Mouse (Mus musculus): ENCODE results near the gene Gm20896. TPM values are rescaled to one million over a fixed set of nuclear protein-coding genes. Genes with fewer than 3 reads are reported as not detected.
"Not testable (repeated sequence)": the region's sequence is repeated elsewhere in the genome, so short reads cannot be mapped to it uniquely, and the experiment has no call there.

Gene Gm20896
- total RNA-seq (2014; rRNA removed) (not detected in 2 replicates), polyA plus RNA-seq (2015; fragmentation: Nextera tagmentation; extraction: Ambion mirVana) (not detected in 2 replicates)

- not testable (repeated sequence) for DNase-seq; H3K9ac ChIP-seq; ATAC-seq; H3K27me3 ChIP-seq (ENCODE audit: insufficient read depth, low read length); H3K4me1 ChIP-seq (ENCODE audit: insufficient read depth); H3K4me2 ChIP-seq (ENCODE audit: low read depth); H3K36me3 ChIP-seq (ENCODE audit: insufficient read depth); H3K27ac ChIP-seq (ENCODE audit: low read depth, low read length); H3K9me3 ChIP-seq (ENCODE audit: low read length); H3K4me3 ChIP-seq (ENCODE audit: low read depth, low read length)
- WGBS, result no CpG with 5 or more reads among the region's 6 CpGs
Measured at GRCm38 (mm10) chrY:35921426-35921825, at the start of gene Gm20896. Gene Gm20896, minus strand, starts transcription at chrY:35921526.
